Mouse (Mus musculus) common myeloid progenitor, adult 5-6 weeks (primary cell): ENCODE measurements around the gene Uba52. TPM values are rescaled to one million over a fixed set of nuclear protein-coding genes. Genes with fewer than 3 reads are reported as not detected.

Source experiments
- ATAC-seq: replicated peaks from 2 replicates; pipeline ENCODE4 v1.8.0; 2016; ENCODE audit warnings: low read depth, mild to moderate bottlenecking, moderate TSS enrichment, inconsistent platforms; ENCODE audit not compliant: poor library complexity, severe bottlenecking
- total RNA-seq: library from RNA; stranded (forward); fragments of 200-1000, 187-1606 nt; gene quantifications from 2 replicates; pipeline ENCODE4 v1.2.3, GENCODE M21; 2017

The Uba52 gene
- total RNA-seq, 1 experiment from 2014 or later, result 3,128 TPM

DNA sequence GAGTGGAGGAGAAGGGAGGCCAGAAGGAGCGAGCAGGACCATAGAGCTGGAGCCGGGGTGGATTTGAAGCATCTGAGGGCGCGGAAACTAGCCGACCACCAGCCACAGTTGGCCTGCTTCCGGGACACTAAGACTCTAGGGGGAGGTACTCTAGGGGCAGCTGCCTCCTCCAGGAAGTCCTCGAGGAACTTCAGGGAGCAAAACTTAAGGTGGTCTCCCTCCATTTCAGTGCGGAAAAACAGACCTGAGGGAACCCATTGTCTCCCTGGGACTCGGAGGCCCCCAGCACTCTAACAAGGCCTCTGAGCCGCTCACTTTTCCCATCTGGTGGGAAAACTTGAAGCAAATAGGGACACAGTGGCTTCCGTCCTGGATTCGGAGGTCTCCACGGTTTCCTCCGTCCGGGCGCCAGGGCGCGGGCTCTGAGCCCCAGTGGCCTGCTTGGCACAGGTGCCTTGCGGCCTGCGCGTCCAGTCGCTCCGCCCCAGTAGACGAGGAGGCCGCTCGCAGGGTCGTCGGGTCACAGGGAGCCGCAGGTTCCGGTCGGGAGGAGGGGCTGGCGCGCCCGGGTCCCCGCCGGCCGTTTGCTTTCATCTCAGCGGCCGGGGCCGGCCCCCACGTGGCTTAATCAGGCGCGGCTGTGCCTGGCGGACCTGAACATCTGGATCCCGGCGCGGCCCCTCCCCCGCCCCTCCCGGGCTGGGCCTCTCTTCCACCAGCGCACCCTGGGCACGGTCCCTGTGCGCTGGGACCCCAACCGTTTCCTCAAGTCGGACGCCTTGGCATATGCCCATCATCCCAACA, 22.4 kb downstream of the Uba52 start:
- ATAC-seq, result peak; percentile 27

- ATAC-seq, result no peak
Measured at GRCm38 (mm10) chr8:70486941-70487520, 23.6 kb downstream of the Uba52 start, which contains the start of gene Tmem59l. Tmem59l (minus strand) TSS chr8:70487358.

GRCm38 (mm10) chr8:70486191-70486681, 24.4 kb downstream of the Uba52 start:
- no peak for ATAC-seq

- no peak for ATAC-seq
Measured at GRCm38 (mm10) chr8:70482943-70483342, 27.7 kb downstream of the Uba52 start.

- no peak for ATAC-seq
Measured at GRCm38 (mm10) chr8:70481908-70482307, 28.7 kb downstream of the Uba52 start.

DNA sequence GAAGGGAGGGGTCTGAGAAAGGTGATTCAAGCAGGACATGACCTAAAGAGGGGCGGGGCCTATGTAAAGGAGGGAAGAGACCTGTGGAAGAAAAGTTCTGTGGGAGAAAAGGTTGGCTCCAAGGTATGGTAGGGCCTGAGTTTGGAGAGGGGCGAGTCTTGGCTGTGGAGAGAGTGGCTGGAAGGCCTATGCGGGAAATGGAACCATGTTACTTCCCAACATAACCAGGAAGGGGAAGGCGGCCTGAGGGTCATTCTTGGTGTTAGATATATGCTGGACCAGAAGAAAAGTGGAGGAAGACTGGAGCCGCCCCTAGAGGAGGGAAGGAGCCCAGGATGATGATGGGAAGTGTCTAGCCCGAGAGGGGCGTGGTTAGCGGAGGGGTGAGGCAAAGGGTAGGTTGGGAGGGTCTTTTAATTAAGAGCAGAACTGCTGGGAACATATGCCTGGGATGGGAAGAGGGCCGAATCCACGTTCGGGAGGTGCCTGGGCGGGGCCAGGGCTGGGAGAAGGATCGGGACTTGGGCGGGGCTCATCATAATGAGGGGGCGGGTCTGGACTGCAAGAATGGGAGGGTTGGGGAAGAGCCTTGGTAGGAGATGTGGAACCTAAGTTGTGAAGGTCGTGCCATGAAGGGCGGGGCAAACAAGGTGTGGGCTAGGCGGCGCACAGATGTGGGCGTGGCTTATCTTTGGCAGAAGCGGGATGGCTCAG, 33.2 kb downstream of the Uba52 start:
- ATAC-seq, result peak; percentile 42

GRCm38 (mm10) chr8:70476333-70477268, 34.0 kb downstream of the Uba52 start, which contains the start of gene Klhl26:
Klhl26 (minus strand) TSS chr8:70476968.
- ATAC-seq, result peak; percentile 94

DNA sequence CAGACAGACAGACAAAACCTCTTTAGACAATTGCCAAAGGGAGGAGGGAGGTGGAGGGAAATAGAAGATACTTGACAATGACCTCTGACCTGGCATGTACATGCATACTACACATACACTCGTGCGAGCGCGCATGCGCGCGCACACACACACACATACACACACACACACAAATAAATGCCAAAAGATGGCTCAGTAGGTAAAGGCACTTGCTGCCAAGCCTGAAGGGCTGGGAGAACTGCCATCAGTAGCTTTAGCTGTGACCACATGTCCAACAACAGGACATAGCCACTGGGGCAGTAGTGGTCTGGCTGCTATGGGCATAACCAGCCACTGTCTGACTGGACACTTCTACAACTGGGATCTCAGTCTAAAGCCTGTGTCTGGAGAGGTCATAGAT, 38.7 kb downstream of the Uba52 start:
- ATAC-seq, result no peak

- ATAC-seq, result no peak
Measured at GRCm38 (mm10) chr8:70469938-70470337, 40.7 kb downstream of the Uba52 start.

GRCm38 (mm10) chr8:70469295-70469916, 41.2 kb downstream of the Uba52 start:
- peak; percentile 15; the same call in 1 of the 2 replicates for ATAC-seq

- ATAC-seq, result no peak
Measured at GRCm38 (mm10) chr8:70468733-70469132, 41.9 kb downstream of the Uba52 start.

DNA sequence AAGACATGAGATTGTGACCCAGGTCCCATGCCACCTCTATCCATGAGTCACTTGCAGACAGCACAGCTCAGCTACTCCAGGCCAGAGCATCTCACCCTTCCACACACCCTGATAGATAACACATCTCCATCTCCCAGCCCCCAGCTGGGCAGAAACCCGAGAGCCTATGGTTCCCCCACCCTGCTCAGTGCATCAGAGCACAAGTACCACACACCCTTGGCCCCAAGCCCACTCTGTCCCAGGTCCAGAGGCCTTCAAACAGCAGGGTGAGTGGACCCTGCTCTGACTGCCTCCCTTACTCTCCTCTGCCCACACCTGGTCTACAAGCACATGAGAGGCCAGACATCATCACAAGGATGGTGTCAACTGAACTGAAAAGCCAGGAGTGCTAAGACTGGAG, 42.7 kb downstream of the Uba52 start:
- no peak for ATAC-seq

- no peak for ATAC-seq
Measured at GRCm38 (mm10) chr8:70467229-70467725, 43.3 kb downstream of the Uba52 start.

DNA sequence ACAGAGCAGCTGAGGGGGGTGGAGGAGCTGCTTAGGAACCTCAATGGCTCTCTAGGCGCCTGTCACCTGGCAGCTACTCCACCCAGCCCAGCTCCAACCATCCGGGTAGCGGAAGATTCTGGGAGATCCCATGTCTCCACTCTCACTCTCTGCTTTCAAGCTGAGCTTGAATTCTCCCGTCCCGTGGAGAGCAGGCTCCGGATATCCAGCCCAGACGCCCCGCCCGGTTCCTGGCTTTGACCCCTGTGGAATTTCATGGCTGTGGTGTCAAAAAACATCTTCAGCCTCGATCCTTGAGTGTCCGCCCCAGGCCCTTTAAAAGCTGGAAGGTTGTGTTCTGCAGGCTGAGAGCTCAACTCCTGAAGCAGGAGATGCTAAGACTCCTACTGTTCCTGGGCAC, 43.8 kb downstream of the Uba52 start:
- ATAC-seq, result no peak

DNA sequence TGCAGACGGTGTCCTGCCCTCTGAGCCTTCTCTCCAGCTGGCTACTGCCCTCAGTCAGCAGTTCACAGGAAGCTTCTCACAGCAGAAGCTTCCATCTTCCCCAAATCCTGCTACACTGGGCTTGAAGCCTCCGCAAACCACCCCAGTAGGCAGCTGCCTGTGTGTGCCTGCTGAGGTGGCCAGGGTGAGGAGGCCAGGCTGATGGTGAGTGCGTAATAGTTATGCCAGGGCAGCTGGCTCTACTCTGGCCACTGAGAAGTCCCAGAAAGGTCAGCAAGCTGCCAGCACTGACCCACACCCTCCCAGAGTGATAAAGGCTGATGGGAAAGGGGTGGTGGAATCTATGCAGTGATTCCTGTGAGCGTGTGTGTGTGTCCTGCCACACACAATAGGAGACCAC, 44.3 kb downstream of the Uba52 start:
- ATAC-seq, result no peak

DNA sequence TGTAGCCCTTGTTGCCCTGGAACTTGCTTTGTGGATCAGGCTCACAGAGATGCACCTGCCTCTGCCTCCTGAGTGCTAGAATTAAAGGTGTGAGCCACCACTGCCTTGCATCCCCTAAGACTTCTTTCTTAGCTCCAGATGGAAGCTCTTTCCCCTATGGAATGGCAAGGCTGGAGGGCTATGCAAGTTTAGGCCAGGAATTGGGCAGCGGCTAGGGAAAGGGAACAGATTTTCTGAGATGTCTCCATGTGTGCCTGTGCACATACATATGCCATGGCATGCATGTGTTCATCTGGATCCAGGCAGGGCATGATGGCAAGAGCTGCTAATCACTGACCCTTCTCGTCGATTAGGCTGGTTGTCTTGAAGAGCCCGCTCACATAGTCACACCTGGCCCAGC, 44.9 kb downstream of the Uba52 start:
- ATAC-seq, result no peak

- ATAC-seq, result no peak
Measured at GRCm38 (mm10) chr8:70464162-70464561, 46.4 kb downstream of the Uba52 start.

GRCm38 (mm10) chr8:70463306-70463705, 47.3 kb downstream of the Uba52 start:
- ATAC-seq, result no peak

- ATAC-seq, result no peak
Measured at GRCm38 (mm10) chr8:70462516-70462813, 48.1 kb downstream of the Uba52 start.
